Mouse (Mus musculus): Measurements from ENCODE around the gene H2-DMb1. TPM values are rescaled to one million over a fixed set of nuclear protein-coding genes. Genes with fewer than 3 reads are reported as not detected.

Gene H2-DMb1
- polyA plus RNA-seq, 2 experiments from 2014 or later: 3.4 to 6.2 TPM

DNA sequence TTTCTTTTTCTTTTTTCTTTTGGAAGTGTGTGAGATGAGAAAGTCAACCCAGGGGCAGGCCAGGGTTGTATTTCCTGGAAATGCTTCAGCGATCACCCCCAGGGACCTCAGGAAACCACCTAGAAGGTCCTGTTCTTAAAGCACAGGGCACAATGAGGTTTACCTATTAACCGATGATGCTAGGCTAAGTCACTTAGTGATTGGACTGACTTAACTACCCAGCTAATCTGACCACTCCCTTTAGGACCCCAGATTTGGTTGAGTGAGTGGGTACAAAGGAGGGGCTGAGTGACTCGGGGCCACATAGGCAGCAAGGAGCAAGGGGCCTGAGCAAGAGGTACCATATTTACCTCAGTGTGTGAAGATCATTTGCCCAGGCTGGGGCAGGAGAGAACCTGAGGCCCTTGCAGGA, 7.9 kb upstream of the H2-DMb1 start:
- ATAC-seq: peak; percentile 58

- ATAC-seq: no peak
Observed at GRCm38 (mm10) chr17:34155534-34155933, 2.7 kb downstream of the H2-DMb1 start.

DNA sequence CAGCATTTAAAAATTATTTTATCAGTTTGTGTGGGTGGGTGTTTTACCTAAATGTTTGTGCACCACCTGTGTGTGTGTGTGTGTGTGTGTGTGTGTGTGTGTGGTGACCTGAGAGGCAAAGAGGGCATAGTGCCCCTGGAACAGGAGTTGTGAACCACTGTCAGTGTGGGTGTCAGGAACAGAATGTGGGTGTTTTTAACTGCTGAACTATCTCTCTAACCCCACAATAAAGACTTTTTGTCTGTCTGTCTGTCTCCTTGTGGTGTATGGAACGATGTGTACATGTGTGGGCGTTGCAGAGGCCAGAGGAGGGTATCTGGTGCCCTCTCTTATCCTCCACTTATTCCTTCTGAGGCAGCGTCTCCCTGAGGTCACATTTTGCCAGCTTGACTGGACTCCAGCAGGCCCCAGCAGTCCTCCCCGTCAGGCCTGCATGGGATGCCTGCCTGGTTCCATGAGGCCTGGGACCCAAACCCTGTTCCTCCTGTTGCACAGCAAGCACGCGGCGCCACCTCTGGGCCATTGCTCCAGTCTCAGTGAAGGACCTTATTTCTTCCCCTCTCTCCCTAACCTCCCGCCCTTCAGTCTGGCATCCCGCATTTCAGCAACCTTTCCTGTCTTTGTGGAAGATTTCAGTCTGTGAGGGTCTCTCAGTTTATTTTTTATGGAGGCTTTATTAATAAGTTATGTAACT, 11.5 kb downstream of the H2-DMb1 start:
- peak; percentile 38 for ATAC-seq

DNA sequence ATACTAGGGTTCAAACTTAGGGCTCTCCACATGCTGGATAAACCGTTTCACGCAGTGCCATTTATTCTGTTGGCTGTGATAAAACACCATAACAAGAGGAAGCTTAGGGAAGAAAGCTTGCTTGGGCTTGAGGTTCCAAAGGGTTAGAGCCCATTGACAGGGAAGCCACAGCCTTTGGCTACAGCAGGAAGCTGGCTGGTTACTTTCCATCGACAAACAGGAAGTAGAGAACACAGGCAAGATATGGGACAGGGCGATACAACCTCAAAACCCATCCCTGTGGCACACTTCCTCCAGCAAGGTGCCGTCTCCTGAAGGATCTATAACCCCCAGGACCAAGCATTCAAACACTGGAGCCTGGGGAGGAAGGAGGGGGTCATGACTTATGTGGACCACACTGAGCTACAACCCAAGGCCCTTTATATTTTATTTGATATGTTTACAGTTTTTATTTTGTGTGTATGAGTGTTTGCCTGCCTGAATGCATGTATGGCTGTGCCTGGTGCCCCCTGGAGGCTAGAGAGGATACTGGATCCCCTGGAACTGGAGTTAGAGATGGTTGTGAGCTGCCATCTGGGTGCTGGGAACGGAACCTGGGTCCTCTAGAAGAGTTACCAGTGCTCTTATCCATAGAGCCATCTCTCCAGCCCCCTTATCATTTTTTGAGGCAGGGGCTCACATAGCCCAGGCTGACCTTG, 12.3 kb downstream of the H2-DMb1 start:
- ATAC-seq: peak; percentile 56

- peak; percentile 19 for ATAC-seq
Observed at GRCm38 (mm10) chr17:34169279-34169678, 16.4 kb downstream of the H2-DMb1 start.

DNA sequence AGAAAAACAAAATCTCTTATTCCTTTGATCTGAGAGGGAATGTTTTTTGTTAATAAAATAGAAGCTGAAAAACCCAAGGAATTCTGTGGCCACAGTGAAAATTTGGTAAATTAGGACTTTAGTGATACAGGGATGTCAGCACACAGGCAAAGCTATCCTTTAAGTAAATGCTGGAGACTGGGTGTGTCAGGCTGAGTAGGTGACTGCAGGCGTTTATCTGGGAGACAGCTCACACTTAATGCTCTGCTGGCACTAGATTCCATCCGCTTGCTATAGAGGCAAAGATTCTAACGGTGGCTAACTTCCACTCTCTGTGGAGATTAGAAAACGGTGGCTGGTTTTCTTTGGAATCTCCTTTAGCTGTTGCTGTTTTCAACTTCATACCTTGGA, 17.6 kb downstream of the H2-DMb1 start:
- ATAC-seq: peak; percentile 9

DNA sequence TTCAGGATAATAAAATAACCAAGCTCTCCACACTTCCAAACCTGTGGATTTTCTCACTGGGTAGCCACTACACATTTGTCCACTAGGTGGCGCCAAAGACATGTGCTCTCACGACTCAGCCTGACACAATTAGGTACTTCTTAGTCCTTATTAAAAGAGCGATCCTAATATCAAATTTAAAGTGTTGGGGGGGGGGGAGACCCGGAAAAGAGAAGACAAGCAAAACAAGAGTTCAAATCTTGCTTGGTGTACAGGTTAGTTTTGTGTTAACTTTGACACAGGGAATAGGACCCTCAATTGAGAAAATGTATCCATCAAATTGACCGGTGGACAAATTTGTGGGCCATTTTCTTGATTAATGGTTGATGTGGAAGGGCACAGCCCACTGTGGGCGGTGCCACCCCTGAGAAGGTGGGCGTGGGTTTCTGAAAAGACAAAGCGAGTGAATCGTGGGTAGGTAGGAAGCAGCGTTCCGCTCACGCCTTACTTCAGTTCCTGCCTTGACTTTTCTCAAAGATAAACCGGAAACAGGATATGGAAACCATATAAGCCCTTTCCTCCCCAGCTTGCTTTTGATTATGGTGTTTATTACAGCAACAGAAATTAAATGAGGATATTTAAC, 18.1 kb downstream of the H2-DMb1 start:
- ATAC-seq: peak; percentile 91

GRCm38 (mm10) chr17:34172528-34172927, 19.7 kb downstream of the H2-DMb1 start:
- no peak for ATAC-seq

DNA sequence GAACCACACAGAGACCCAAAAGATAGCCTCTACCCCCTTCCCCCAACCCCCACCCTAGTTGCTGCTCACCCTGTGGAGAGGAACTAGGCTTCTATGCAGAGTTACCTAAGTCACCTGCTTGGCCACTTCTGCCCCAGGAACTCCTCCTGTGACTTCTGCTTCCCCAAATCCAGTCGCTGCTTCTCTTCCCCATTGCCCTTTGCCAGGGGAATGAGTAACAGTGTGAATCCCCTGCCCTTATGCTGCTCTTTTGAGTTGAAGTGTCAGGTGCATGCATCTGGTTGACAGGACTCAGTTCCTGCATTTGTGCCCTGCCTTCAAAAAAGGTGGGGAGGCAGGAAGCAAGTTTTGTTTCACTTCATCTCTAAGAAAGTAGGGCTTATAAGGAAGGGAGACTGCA, 21.2 kb downstream of the H2-DMb1 start:
- ATAC-seq: no peak

DNA sequence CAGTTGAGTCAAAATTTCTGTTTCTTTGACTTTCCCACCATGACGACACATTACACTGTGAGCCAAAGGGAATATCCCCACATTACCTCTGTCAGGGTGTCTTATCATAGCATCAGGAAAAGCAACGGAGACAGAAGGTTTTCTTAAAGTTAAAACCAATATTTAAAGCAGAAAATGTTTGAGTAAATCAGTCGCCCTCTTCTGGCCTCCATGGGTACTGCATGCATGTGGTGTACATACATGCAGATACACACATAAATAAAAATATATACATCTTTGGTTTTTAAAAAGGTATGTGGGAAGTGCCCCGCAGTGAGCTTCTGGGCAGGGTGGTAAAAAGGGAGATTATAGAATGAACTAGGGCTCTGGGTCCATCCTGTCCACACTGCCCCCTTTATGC, 24.3 kb downstream of the H2-DMb1 start:
- no peak for ATAC-seq

DNA sequence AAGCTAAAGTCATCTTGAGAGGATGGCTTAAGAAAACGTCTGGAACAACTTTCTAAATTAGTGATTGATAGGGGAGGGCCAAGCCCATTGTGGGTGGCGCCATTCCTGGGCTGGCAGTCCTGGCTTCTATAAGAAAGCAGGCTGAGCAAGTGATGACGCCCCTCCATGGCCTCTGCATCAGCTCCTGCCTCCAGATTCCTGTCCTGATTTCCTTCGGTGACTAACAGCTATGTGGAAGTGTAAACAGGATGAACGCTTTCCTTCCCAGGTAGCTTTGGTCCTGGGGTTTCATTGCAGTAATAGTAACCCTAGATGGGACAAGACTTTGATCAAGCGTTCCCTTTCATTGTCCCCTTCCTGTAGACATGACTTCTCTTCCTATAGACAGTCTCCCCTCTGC, 26.1 kb downstream of the H2-DMb1 start:
- ATAC-seq: no peak

DNA sequence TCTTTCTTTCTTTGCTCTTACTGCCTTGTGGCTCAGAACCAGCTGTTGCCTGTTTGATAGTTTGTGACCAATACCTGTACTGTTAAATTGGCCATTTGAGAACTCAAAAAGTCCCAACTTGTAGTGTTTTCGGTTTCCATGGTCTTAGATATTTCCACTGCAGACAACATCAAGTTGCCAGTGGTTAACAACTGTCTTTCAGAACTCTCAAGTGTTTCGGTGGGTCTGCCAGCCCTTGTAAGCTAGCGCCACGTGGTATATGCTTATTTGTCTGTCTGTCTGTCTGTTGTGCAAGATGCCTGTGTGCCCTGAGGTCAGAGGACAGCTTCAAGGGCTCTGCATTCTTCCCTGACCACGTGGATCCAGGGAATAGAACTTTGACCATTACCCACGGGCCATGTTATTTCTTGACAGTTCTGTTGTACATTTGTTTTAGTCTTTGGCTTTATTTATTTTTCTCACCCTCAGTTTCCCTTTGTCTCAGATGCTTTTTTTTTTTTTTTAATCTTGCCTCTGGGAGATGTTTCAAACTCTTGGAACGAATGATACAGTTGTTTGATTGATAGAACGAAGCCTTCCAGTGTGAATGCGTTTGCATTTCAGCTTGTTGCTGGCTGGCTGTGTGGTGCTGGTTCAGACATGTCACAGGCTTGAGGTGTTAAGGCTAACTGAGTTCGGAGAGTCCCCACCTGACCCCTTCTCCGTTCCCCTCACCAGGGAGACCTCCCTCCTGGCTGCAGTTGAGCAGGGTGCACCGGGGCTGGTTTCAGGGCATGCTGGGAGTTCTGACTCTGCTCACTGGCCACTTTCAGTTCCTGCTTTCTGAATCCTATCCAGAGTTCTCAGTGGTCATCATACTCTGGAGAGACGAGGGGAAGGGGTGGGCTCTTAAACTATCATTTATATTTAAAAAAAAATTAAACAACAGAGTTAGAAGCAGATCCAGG, 27.3 kb downstream of the H2-DMb1 start:
- ATAC-seq: peak; percentile 26

DNA sequence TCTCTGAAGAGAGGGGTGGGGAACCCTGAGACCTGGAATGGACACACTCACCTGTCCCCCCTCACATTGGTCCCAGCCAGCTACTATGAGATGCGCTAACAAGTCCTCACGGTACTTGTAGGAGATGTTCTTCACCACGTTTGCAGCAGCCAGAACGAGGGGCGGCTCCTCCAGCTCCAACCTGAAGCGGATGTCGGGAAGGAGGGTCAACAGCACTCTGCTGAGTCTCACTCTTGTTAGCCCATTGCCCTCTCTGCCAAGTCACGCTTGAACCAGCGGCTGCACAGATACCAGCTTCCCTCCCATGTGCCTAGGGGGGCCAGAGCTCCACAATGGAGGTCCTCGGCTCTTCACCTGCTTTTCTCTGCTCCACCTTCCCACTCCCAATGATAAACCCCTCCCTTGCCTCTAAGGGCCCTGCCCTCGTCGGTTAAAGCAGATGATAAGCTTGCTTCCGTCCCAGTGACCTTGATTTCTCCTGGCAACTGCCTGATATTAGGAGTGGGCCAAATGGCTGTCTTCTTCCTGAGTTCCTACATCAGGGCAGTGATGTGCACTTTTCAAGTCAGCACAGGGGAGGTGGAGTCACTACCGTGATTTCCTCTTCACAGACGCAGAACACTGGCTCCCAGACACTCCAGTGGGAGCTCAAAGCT, 30.8 kb downstream of the H2-DMb1 start:
- no peak for ATAC-seq

DNA sequence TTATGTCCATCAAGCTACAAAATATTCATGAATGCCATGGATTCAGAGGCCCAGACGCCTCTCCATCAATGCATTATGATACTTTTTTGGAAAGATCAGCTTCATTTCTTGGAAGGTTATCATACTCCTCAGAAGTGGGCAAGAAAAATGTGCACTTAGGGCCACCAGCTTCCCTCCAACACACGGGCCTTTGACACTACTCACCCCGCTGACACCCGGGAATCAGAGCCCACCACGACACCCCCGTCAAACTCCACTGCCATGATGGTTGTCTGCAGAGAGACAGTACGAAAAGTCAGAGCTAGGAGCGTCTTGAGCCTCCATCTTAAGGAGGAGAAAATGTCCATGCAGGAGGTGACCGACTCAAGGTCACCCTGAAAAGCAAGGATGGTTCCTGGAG, 32.7 kb downstream of the H2-DMb1 start:
- ATAC-seq: no peak

DNA sequence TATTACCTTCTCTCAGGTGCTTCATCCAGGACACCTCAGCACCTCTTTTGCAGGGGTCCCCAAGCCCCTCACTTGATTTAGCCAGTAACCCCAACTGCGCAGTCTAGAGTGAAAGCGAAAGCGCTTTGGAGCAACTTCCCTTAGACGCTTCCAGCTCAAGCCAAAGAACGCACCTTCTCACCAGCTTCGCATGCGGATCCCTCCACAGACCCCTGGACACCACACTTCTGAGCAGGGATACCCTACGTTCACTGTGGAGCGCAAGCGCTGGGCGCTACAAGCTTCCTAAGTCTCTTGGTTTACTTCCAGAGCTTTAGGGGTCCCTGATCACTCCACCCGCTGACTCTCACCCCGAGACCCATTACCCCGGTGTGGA, 34.0 kb downstream of the H2-DMb1 start:
- peak; percentile 48 for ATAC-seq

GRCm38 (mm10) chr17:34187261-34187916, 34.5 kb downstream of the H2-DMb1 start, which contains the start of the genes Tap1 and Psmb9:
Gene Tap1, plus strand, starts transcription at chr17:34187553.
Gene Psmb9, minus strand, starts transcription at chr17:34187764.
- peak; percentile 90 for ATAC-seq

GRCm38 (mm10) chr17:34188010-34188409, 35.1 kb downstream of the H2-DMb1 start:
- no peak for ATAC-seq

DNA sequence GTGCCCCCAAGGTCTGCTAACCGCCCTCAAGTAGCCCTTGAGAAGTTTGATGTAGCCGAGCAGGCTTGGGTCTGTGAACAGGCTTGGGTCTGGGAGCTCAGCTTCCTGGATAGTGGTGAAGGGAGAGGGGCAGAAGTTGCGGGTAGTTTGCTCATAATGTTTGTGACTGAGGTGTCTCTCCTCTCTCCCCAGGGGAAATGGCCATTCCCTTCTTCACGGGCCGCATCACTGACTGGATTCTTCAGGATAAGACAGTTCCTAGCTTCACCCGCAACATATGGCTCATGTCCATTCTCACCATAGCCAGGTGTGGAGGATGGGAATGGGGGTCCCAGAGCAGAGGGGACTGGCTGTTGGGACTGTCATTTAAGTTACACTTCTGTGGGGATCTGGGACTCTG, 36.1 kb downstream of the H2-DMb1 start:
- ATAC-seq: no peak

DNA sequence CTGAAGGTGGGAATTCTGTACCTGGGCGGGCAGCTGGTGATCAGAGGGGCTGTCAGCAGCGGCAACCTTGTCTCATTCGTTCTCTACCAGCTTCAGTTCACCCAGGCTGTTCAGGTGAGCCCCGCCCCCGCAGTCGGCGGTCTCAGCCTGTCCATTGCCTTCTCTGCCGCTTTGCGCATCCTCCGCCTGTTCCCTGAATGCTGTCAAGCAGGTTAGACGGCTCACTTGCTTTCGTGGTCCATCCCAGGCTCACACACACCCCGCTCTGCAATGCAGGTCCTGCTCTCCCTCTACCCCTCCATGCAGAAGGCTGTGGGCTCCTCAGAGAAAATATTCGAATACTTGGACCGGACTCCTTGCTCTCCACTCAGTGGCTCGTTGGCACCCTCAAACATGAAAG, 40.0 kb downstream of the H2-DMb1 start:
- no peak for ATAC-seq

- ATAC-seq: no peak
Observed at GRCm38 (mm10) chr17:34193468-34193867, 40.6 kb downstream of the H2-DMb1 start.

DNA sequence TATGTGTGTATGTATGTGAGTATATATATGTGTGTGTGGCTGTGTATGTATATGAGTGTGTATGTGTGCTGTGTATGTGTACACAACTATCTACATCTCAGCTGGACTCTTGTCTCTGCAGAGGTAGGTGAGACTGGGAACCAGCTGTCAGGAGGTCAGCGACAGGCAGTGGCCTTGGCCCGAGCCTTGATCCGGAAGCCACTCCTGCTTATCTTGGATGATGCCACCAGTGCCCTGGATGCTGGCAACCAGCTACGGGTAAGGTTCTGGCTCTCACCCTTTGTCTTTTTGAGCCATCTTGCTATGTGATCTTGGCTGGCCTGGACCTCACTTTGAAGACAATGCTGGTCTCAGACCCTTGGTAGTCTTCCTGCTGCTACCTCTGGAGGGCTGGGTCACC, 41.9 kb downstream of the H2-DMb1 start:
- no peak for ATAC-seq

DNA sequence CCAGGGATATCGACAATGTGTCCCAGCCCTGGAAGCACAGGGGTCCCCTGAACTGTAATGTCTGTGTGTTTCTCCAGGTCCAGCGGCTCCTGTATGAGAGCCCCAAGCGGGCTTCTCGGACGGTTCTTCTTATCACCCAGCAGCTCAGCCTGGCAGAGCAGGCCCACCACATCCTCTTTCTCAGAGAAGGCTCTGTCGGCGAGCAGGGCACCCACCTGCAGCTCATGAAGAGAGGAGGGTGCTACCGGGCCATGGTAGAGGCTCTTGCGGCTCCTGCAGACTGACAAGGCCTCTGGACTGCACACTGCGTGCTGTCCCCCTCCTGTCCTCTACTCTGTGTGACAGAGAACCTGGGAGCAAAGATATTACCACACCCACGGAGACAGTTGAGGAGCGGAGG, 43.6 kb downstream of the H2-DMb1 start:
- peak; percentile 78 for ATAC-seq
